Mouse (Mus musculus) cerebellum, adult 2 months (tissue): ENCODE data around the gene Abl1.

Experiments
- CTCF ChIP-seq: fragments of 200-500 bp; IDR thresholded peaks from 2 replicates; pipeline ENCODE4 v1.5.1; 2011; ENCODE audit warnings: low read depth, mild to moderate bottlenecking, control low read depth, low read length, moderate library complexity, borderline replicate concordance; ENCODE audit not compliant: insufficient read depth
- POLR2A ChIP-seq: fragments of 200-500 bp; IDR thresholded peaks from 2 replicates; pipeline ENCODE4 v1.6.1; 2011; ENCODE audit warnings: low read length, control low read depth, borderline replicate concordance; ENCODE audit not compliant: insufficient read depth

DNA sequence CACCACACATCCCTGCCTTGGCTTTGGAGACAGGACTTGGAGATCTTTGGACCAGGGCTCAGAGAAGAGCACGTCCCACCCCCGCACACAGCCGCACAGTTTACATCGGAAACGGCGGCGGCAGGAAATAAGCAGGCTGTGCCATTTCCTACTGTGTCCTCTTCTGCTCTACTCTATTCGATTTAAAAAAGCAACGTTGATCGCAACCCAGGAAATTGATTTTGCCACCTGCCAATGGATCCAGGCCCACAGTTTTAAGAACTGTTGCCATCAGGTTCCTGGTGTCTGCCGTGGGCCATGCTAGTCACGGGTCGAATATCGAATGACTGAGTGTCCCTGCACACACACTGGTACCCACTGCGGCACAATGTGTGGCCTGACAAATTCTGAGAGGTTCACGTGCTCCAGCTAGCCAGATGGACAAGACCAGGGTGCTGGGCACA, 137.3 kb downstream of the Abl1 start:
- TF ChIP-seq POLR2A (no peak), CTCF (no peak)
